In genomic region chr16:17890917-17891566, GRCm38 (mm10) we compare ENCODE assay signal across 8 mouse cellular contexts. TPM values are rescaled to one million over a fixed set of nuclear protein-coding genes. Genes with fewer than 3 reads are reported as not detected.
A peak's percentile ranks its signal among the peaks of the same experiment; 100 is the strongest.
DNase-seq lines count a peak whose midpoint lies in the region; ATAC-seq and TF ChIP-seq lines count a peak whose summit lies in the region.

No protein-coding gene starts in this region.

- peak overlapping the region; percentile 80 for H3K4me2 ChIP-seq in embryonic facial prominence, embryonic 11.5 days (ENCODE audit: low read depth, low read length)
- peak overlapping the region; percentile 74 for H3K4me2 ChIP-seq in intestine, postnatal 0 days (replicated peaks; ENCODE audit: low read depth)
- peak overlapping the region; percentile 85 for H3K4me2 ChIP-seq in limb, embryonic 11.5 days (ENCODE audit: low read depth, severe bottlenecking)
- peak overlapping the region; percentile 71 for H3K4me2 ChIP-seq in midbrain, embryonic 11.5 days

- no peaks in the 10 kb centered on the region for H3K27me3 ChIP-seq in embryonic facial prominence, embryonic 11.5 days (ENCODE audit: control insufficient read depth, insufficient read depth, low read length)
- H3K27me3 ChIP-seq in intestine, postnatal 0 days (replicated peaks; ENCODE audit: control insufficient read depth, insufficient read depth, low read length): no peaks in the 10 kb centered on the region
- no peaks in the 10 kb centered on the region for H3K27me3 ChIP-seq in limb, embryonic 11.5 days (ENCODE audit: control insufficient read depth, insufficient read depth, low read length)
- H3K27me3 ChIP-seq in midbrain, embryonic 11.5 days (ENCODE audit: control insufficient read depth, insufficient read depth, low read length): no peaks in the 10 kb centered on the region
- H3K27me3 ChIP-seq in spleen, adult 2 months (ENCODE audit: control insufficient read depth, insufficient read depth, low read length): no peaks in the 10 kb centered on the region

- no peak for TF ChIP-seq CTCF in intestine, postnatal 0 days (IDR thresholded peaks at IDR 0.05; ENCODE audit: low read depth)
- no peak for TF ChIP-seq CTCF in spleen, adult 2 months (IDR thresholded peaks at IDR 0.05; ENCODE audit: extremely low read depth, insufficient read depth, insufficient read length, insufficient replicate concordance)

- no peaks in the 10 kb centered on the region for H3K9me3 ChIP-seq in embryonic facial prominence, embryonic 11.5 days (replicated peaks; ENCODE audit: control insufficient read depth, low read length)
- H3K9me3 ChIP-seq in intestine, postnatal 0 days (ENCODE audit: control insufficient read depth): no peaks in the 10 kb centered on the region
- H3K9me3 ChIP-seq in limb, embryonic 11.5 days (ENCODE audit: control insufficient read depth, low read length): no peaks in the 10 kb centered on the region
- no peaks in the 10 kb centered on the region for H3K9me3 ChIP-seq in midbrain, embryonic 11.5 days (ENCODE audit: control insufficient read depth, low read length)

- TF ChIP-seq POLR2A in spleen, adult 2 months (IDR thresholded peaks at IDR 0.05; ENCODE audit: low read depth, low read length): no peak

- ATAC-seq in embryonic facial prominence, embryonic 11.5 days (replicated peaks; ENCODE audit: insufficient number of reproducible peaks, low FRiP score, low TSS enrichment, low read depth): peak; percentile 80
- peak; percentile 28 for ATAC-seq in granulocyte monocyte progenitor cell, adult 5-6 weeks (replicated peaks; ENCODE audit: poor library complexity, severe bottlenecking)
- peak; percentile 77 for ATAC-seq in intestine, postnatal 0 days
- ATAC-seq in limb, embryonic 11.5 days (ENCODE audit: insufficient number of reproducible peaks, low FRiP score, low TSS enrichment, low read depth): peak; percentile 59; the same call in 1 of the 2 replicates
- ATAC-seq in midbrain, embryonic 11.5 days (ENCODE audit: low FRiP score): peak; percentile 66

- peak overlapping the region; percentile 84 for H3K9ac ChIP-seq in embryonic facial prominence, embryonic 11.5 days (replicated peaks; ENCODE audit: low read length)
- peak overlapping the region; percentile 78 for H3K9ac ChIP-seq in intestine, postnatal 0 days (ENCODE audit: low read depth, low read length)
- peak overlapping the region; percentile 92 for H3K9ac ChIP-seq in limb, embryonic 11.5 days (ENCODE audit: low read length)
- peak overlapping the region; percentile 99 for H3K9ac ChIP-seq in midbrain, embryonic 11.5 days (ENCODE audit: low read length)

- H3K36me3 ChIP-seq in embryonic facial prominence, embryonic 11.5 days (replicated peaks; ENCODE audit: control insufficient read depth, insufficient read depth, low read depth, low read length): no peaks in the 10 kb centered on the region
- H3K36me3 ChIP-seq in intestine, postnatal 0 days (ENCODE audit: control insufficient read depth, insufficient read depth): no peaks in the 10 kb centered on the region
- no peaks in the 10 kb centered on the region for H3K36me3 ChIP-seq in limb, embryonic 11.5 days (ENCODE audit: control insufficient read depth, insufficient read depth, low read length)
- no peaks in the 10 kb centered on the region for H3K36me3 ChIP-seq in midbrain, embryonic 11.5 days (ENCODE audit: control insufficient read depth, insufficient read depth, low read length)
- H3K36me3 ChIP-seq in spleen, adult 2 months (ENCODE audit: control insufficient read depth, insufficient read depth, low read length): no peaks in the 10 kb centered on the region

- H3K4me1 ChIP-seq in embryonic facial prominence, embryonic 11.5 days (ENCODE audit: control insufficient read depth, insufficient read depth, low read length): peaks cover 3% of the 10 kb centered on the region; the same call in 1 of the 2 replicates
- H3K4me1 ChIP-seq in intestine, postnatal 0 days (replicated peaks; ENCODE audit: control insufficient read depth, insufficient read depth, low read length): peaks cover 8% of the 10 kb centered on the region
- peaks cover 13% of the 10 kb centered on the region for H3K4me1 ChIP-seq in limb, embryonic 11.5 days (ENCODE audit: control insufficient read depth, insufficient read depth, low read length)
- peaks cover 16% of the 10 kb centered on the region for H3K4me1 ChIP-seq in midbrain, embryonic 11.5 days (ENCODE audit: control insufficient read depth, insufficient read depth, low read length)
- H3K4me1 ChIP-seq in spleen, adult 2 months (ENCODE audit: control insufficient read depth, insufficient read depth, insufficient read length): peaks cover 10% of the 10 kb centered on the region; the same call in 1 of the 2 replicates

- WGBS in embryonic facial prominence, embryonic 11.5 days: 0% methylated on average over 44 of the region's 44 CpGs
- WGBS in intestine, postnatal 0 days: 0% methylated on average over 44 of the region's 44 CpGs
- under 1% methylated on average over 41 of the region's 44 CpGs for WGBS in limb, embryonic 11.5 days
- WGBS in midbrain, embryonic 11.5 days: under 1% methylated on average over 43 of the region's 44 CpGs
- under 1% methylated on average over 44 of the region's 44 CpGs for WGBS in spleen, adult 2 months

- H3K27ac ChIP-seq in embryonic facial prominence, embryonic 11.5 days (replicated peaks; ENCODE audit: low read depth, low read length): peak overlapping the region; percentile 80
- peak overlapping the region; percentile 92 for H3K27ac ChIP-seq in intestine, postnatal 0 days (ENCODE audit: low read depth, low read length)
- peak overlapping the region; percentile 85 for H3K27ac ChIP-seq in limb, embryonic 11.5 days (replicated peaks; ENCODE audit: low read depth, low read length)
- peak overlapping the region; percentile 87 for H3K27ac ChIP-seq in midbrain, embryonic 11.5 days (ENCODE audit: low read depth, low read length)
- peak overlapping the region; percentile 72 for H3K27ac ChIP-seq in spleen, adult 2 months (ENCODE audit: insufficient read depth, low read length)

- DNase-seq in 416B (ENCODE audit: low read depth): peak; percentile 80
- peak; percentile 81 for DNase-seq in adrenal gland, adult 8-10 months
- peak; percentile 52 for DNase-seq in embryonic facial prominence, embryonic 11.5 days (ENCODE audit: low spot score)
- peak; percentile 67 for DNase-seq in limb, embryonic 11.5 days (ENCODE audit: low spot score)
- DNase-seq in midbrain, embryonic 11.5 days (ENCODE audit: low spot score, missing footprints): no peak
- DNase-seq in spleen, adult 2 months (ENCODE audit: low read depth in 1 of 2, low spot score in 2 of 2): no peak

- peak overlapping the region; percentile 74 for H3K4me3 ChIP-seq in embryonic facial prominence, embryonic 11.5 days (ENCODE audit: low read depth, low read length)
- peak overlapping the region; percentile 62 for H3K4me3 ChIP-seq in intestine, postnatal 0 days (ENCODE audit: low read depth, low read length)
- H3K4me3 ChIP-seq in limb, embryonic 11.5 days (ENCODE audit: low read depth, low read length): peak overlapping the region; percentile 91
- H3K4me3 ChIP-seq in midbrain, embryonic 11.5 days (ENCODE audit: low read depth, low read length): peak overlapping the region; percentile 94
- H3K4me3 ChIP-seq in spleen, adult 2 months (ENCODE audit: extremely low read depth, insufficient read depth, insufficient read length): peak overlapping the region; percentile 68

RNA-seq across cellular contexts. Expression of gene Gm20518, which starts 0.4 kb away (rescaled TPM):
- under 1 TPM; 0.23 to 0.73 (median 0.33) TPM for total RNA-seq in adrenal gland, adult 8-10 months (2022)
- 0.14 and 0.20 TPM in 2 replicates for polyA plus RNA-seq in embryonic facial prominence, embryonic 11.5 days (2014; fragmentation: Nextera tagmentation; extraction: Ambion mirVana)
- 0.06 and 0.69 TPM in 2 replicates for total RNA-seq in granulocyte monocyte progenitor cell, adult 5-6 weeks (2014; fragmentation: Nextera tagmentation)
- 0.69 TPM in 1 of 2 replicates, not detected in the other for total RNA-seq in granulocyte monocyte progenitor cell, adult 5-6 weeks (2017)
- polyA plus RNA-seq in intestine, postnatal 0 days (2015; fragmentation: Nextera tagmentation; extraction: Ambion mirVana): not detected in 2 replicates
- polyA plus RNA-seq in limb, embryonic 11.5 days (2014; fragmentation: Nextera tagmentation; extraction: Ambion mirVana): 0.48 TPM in 1 of 2 replicates, not detected in the other
- 0.16 and 0.25 TPM in 2 replicates for polyA plus RNA-seq in midbrain, embryonic 11.5 days (2014; fragmentation: Nextera tagmentation; extraction: Ambion mirVana)
- polyA plus RNA-seq in spleen, adult 2 months (2012; rRNA removed): 1.4 and 1.7 TPM in 2 replicates

RNA-seq across cellular contexts. Expression of gene Tssk1, which starts 3.0 kb away (rescaled TPM):
- under 1 TPM in 3 of 4 experiments, not detected in 1; 0.08 to 0.17 (median 0.12) TPM for total RNA-seq in adrenal gland, adult 8-10 months (2022)
- polyA plus RNA-seq in embryonic facial prominence, embryonic 11.5 days (2014; fragmentation: Nextera tagmentation; extraction: Ambion mirVana): not detected in 2 replicates
- total RNA-seq in granulocyte monocyte progenitor cell, adult 5-6 weeks (2014; fragmentation: Nextera tagmentation): not detected in 2 replicates
- 0.04 TPM in 1 of 2 replicates, not detected in the other for total RNA-seq in granulocyte monocyte progenitor cell, adult 5-6 weeks (2017)
- polyA plus RNA-seq in intestine, postnatal 0 days (2015; fragmentation: Nextera tagmentation; extraction: Ambion mirVana): 0.04 TPM in 1 of 2 replicates, not detected in the other
- not detected in 2 replicates for polyA plus RNA-seq in limb, embryonic 11.5 days (2014; fragmentation: Nextera tagmentation; extraction: Ambion mirVana)
- polyA plus RNA-seq in midbrain, embryonic 11.5 days (2014; fragmentation: Nextera tagmentation; extraction: Ambion mirVana): not detected in 2 replicates
- 0.04 TPM in 1 of 2 replicates, not detected in the other for polyA plus RNA-seq in spleen, adult 2 months (2012; rRNA removed)

RNA-seq across cellular contexts. Expression of gene Dgcr2, which starts 7.3 kb away (rescaled TPM):
- total RNA-seq in adrenal gland, adult 8-10 months (2022): 10 to 100 TPM; 66.1 to 78.0 (median 76.2) TPM
- polyA plus RNA-seq in embryonic facial prominence, embryonic 11.5 days (2014; fragmentation: Nextera tagmentation; extraction: Ambion mirVana): 68.8 and 76.6 TPM in 2 replicates
- total RNA-seq in granulocyte monocyte progenitor cell, adult 5-6 weeks (2014; fragmentation: Nextera tagmentation): 26.6 and 33.0 TPM in 2 replicates
- total RNA-seq in granulocyte monocyte progenitor cell, adult 5-6 weeks (2017): 43.1 and 49.6 TPM in 2 replicates
- polyA plus RNA-seq in intestine, postnatal 0 days (2015; fragmentation: Nextera tagmentation; extraction: Ambion mirVana): 35.0 and 35.3 TPM in 2 replicates
- polyA plus RNA-seq in limb, embryonic 11.5 days (2014; fragmentation: Nextera tagmentation; extraction: Ambion mirVana): 92.5 and 94.0 TPM in 2 replicates
- 74.2 and 83.3 TPM in 2 replicates for polyA plus RNA-seq in midbrain, embryonic 11.5 days (2014; fragmentation: Nextera tagmentation; extraction: Ambion mirVana)
- polyA plus RNA-seq in spleen, adult 2 months (2012; rRNA removed): 57.7 and 85.0 TPM in 2 replicates

RNA-seq across cellular contexts. Expression of gene Tssk2, which starts 7.4 kb away (rescaled TPM):
- not detected for total RNA-seq in adrenal gland, adult 8-10 months (2022)
- not detected in 2 replicates for polyA plus RNA-seq in embryonic facial prominence, embryonic 11.5 days (2014; fragmentation: Nextera tagmentation; extraction: Ambion mirVana)
- total RNA-seq in granulocyte monocyte progenitor cell, adult 5-6 weeks (2014; fragmentation: Nextera tagmentation): not detected in 2 replicates
- total RNA-seq in granulocyte monocyte progenitor cell, adult 5-6 weeks (2017): not detected in 2 replicates
- polyA plus RNA-seq in intestine, postnatal 0 days (2015; fragmentation: Nextera tagmentation; extraction: Ambion mirVana): not detected in 2 replicates
- not detected in 2 replicates for polyA plus RNA-seq in limb, embryonic 11.5 days (2014; fragmentation: Nextera tagmentation; extraction: Ambion mirVana)
- polyA plus RNA-seq in midbrain, embryonic 11.5 days (2014; fragmentation: Nextera tagmentation; extraction: Ambion mirVana): 0.15 TPM in 1 of 2 replicates, not detected in the other
- polyA plus RNA-seq in spleen, adult 2 months (2012; rRNA removed): not detected in 2 replicates

RNA-seq across cellular contexts. Expression of gene Ess2, which starts 20.1 kb away (rescaled TPM):
- 10 to 100 TPM; 16.9 to 28.8 (median 22.5) TPM for total RNA-seq in adrenal gland, adult 8-10 months (2022)
- 38.4 and 40.3 TPM in 2 replicates for polyA plus RNA-seq in embryonic facial prominence, embryonic 11.5 days (2014; fragmentation: Nextera tagmentation; extraction: Ambion mirVana)
- 15.3 and 15.7 TPM in 2 replicates for total RNA-seq in granulocyte monocyte progenitor cell, adult 5-6 weeks (2014; fragmentation: Nextera tagmentation)
- 19.6 and 19.7 TPM in 2 replicates for total RNA-seq in granulocyte monocyte progenitor cell, adult 5-6 weeks (2017)
- 12.2 and 12.5 TPM in 2 replicates for polyA plus RNA-seq in intestine, postnatal 0 days (2015; fragmentation: Nextera tagmentation; extraction: Ambion mirVana)
- polyA plus RNA-seq in limb, embryonic 11.5 days (2014; fragmentation: Nextera tagmentation; extraction: Ambion mirVana): 42.2 and 50.2 TPM in 2 replicates
- polyA plus RNA-seq in midbrain, embryonic 11.5 days (2014; fragmentation: Nextera tagmentation; extraction: Ambion mirVana): 39.4 and 41.4 TPM in 2 replicates
- polyA plus RNA-seq in spleen, adult 2 months (2012; rRNA removed): 19.3 and 22.7 TPM in 2 replicates

Comparison
In these comparisons a context has a peak if more than half of its experiments do, and no peak if none do; other contexts are left out.
1. DNase-seq: peak in 416B (single experiment), adrenal gland, adult 8-10 months (single experiment), embryonic facial prominence, embryonic 11.5 days (single experiment) and limb, embryonic 11.5 days (single experiment); none in midbrain, embryonic 11.5 days (single experiment) and spleen, adult 2 months (0 of 2).
2. ATAC-seq: peak in every context shown above with its lines; median percentile 80 in embryonic facial prominence, embryonic 11.5 days; 77 in intestine, postnatal 0 days; 66 in midbrain, embryonic 11.5 days; 59 in limb, embryonic 11.5 days; 28 in granulocyte monocyte progenitor cell, adult 5-6 weeks.
3. Peak in every context shown above with its lines, with median percentiles within 50 percentile points of each other: H3K27ac ChIP-seq, H3K4me2 ChIP-seq, H3K4me3 ChIP-seq and H3K9ac ChIP-seq.